Mouse (Mus musculus): ENCODE results near the gene Dnah8. TPM values are rescaled to one million over a fixed set of nuclear protein-coding genes. Genes with fewer than 3 reads are reported as not detected.

Gene Dnah8
- total and polyA plus RNA-seq, 2 experiments from 2014 or later: 3.1 to 4.2 TPM

DNA sequence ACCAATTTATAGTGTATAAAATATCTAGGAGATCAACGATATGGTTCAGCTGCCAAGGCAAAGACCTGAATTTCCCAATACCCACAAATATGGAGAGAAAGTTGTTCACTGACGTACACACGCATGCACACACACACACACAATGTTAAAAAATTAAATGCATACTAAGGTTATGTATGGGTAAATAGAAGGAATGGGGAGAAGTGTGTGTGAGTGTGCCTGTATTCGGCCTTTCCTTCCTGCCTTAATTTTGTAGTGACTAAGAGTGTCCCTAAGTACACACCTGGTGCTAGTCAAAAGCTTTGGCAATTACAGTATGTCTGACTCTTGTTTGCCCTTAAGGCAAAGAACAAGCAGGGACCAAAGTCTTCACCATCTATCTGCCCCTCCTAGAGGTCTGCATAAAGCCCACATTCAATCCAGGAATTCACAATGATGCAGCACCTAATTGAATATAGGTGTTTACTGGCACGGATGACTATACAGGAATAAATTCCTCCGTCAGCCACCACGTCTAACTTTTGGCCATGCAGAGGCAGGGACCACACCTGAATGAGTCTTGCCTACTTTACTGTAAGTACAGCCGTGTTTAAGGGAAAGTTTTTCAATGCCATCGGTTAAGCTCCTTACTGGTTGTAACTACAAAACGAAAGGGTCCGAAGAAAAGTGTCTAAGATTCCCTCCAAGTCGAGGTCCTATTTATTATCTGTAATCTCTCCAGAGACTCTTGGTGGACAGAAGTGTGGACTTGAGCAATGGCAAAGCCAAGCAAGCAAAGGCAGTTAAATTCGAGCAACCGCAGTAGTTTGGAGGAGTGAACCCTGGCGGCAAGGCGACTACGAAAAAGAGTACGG, 12.7 kb upstream of the Dnah8 start:
- Histone ChIP-seq H3K36me3 (ENCODE audit: insufficient read depth, low read length) (no peaks in the 10 kb centered on the region), H3K4me2 (ENCODE audit: low read depth, low read length, poor library complexity, severe bottlenecking) (peak overlapping the region; percentile 74), H3K9me3 (ENCODE audit: low read length) (no peaks in the 10 kb centered on the region), H3K9ac (replicated peaks; ENCODE audit: low read length, poor library complexity, severe bottlenecking) (peak overlapping the region; percentile 70), H3K27ac (ENCODE audit: low read depth, low read length) (peak overlapping the region; percentile 74), H3K4me1 (ENCODE audit: insufficient read depth, low read length) (no peaks in the 10 kb centered on the region), H3K4me3 (ENCODE audit: low read depth, low read length) (peak overlapping the region; percentile 65), H3K27me3 (ENCODE audit: insufficient read depth, low read length) (no peaks in the 10 kb centered on the region)
- WGBS: 24% methylated on average over 18 of the region's 18 CpGs
- TF ChIP-seq CTCF (IDR thresholded peaks at IDR 0.05): no peak
- DNase-seq (ENCODE audit: low spot score) (no peak), ATAC-seq (ENCODE audit: low FRiP score) (no peak)

DNA sequence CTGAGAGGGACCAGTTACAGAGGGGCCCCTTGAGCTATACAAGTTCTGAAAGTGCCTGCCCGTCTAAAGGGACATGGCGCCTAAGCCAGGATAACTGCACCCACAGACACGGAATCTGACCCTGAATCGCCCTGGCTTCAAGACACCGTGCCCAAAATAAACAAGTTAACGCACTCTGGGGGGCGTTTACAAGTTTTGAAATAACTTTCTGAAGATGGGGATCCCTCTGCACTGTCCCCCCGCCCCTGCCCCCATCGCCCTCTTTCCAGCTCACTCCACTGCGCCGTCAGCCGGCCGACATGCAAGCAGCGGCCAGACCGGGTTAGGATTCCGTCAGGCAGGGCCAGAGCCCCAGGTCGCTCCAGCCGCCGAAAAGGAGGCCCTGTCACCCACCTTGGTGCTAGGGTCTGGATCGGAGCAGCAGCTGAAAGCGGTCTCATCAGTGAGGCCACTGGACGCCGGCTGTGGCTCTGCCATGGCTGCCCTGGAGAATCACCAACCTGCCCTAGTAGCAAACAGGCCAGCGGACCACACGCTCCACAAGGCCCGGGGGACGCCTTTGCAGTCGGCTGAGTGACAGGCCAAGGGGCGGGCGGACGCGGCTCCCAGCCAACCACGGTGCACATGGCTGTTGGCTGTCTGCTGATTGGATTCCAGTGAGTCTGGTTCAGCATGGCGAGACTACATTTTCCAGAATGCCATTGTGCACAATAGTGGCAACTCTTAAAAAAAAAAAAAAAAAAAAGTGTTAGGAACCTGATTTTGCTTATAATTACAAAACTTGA, 11.9 kb upstream of the Dnah8 start:
- DNase-seq (ENCODE audit: low spot score): peak; percentile 98
- Histone ChIP-seq H3K27ac (ENCODE audit: low read depth, low read length) (peak overlapping the region; percentile 74), H3K4me3 (ENCODE audit: low read depth, low read length) (peak overlapping the region; percentile 65), H3K9ac (replicated peaks; ENCODE audit: low read length, poor library complexity, severe bottlenecking) (peak overlapping the region; percentile 70), H3K4me2 (ENCODE audit: low read depth, low read length, poor library complexity, severe bottlenecking) (peak overlapping the region; percentile 74), H3K36me3 (ENCODE audit: insufficient read depth, low read length) (no peaks in the 10 kb centered on the region), H3K9me3 (ENCODE audit: low read length) (no peaks in the 10 kb centered on the region), H3K27me3 (ENCODE audit: insufficient read depth, low read length) (no peaks in the 10 kb centered on the region), H3K4me1 (ENCODE audit: insufficient read depth, low read length) (no peaks in the 10 kb centered on the region)
- peak; percentile 46 for TF ChIP-seq CTCF (IDR thresholded peaks at IDR 0.05)
- under 1% methylated on average over 34 of the region's 34 CpGs for WGBS
- ATAC-seq (ENCODE audit: low FRiP score): peak; percentile 100

DNA sequence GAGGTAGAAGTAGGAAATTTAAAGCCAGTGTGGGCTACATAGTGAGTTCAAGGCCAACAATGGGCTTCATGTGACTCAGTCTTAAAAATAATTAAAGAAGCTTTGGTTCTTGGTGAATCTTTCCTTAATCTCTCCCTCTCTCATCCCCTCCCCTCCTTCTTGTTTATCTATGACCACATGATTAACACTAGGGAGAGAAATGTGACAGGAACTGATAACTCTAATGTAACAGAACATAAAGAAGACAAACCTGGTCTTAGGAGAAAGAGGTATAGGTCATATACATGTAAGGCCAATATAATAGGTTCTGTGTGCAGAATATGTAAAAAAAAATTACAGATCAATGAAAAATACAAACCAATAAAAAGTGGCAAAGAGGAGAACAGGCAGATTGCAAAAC, 10.8 kb upstream of the Dnah8 start:
- no peak for TF ChIP-seq CTCF (IDR thresholded peaks at IDR 0.05)
- Histone ChIP-seq H3K9ac (replicated peaks; ENCODE audit: low read length, poor library complexity, severe bottlenecking) (no peak overlapping the region), H3K9me3 (ENCODE audit: low read length) (no peaks in the 10 kb centered on the region), H3K36me3 (ENCODE audit: insufficient read depth, low read length) (no peaks in the 10 kb centered on the region), H3K27me3 (ENCODE audit: insufficient read depth, low read length) (no peaks in the 10 kb centered on the region), H3K4me2 (ENCODE audit: low read depth, low read length, poor library complexity, severe bottlenecking) (no peak overlapping the region), H3K27ac (ENCODE audit: low read depth, low read length) (no peak overlapping the region), H3K4me3 (ENCODE audit: low read depth, low read length) (no peak overlapping the region), H3K4me1 (ENCODE audit: insufficient read depth, low read length) (no peaks in the 10 kb centered on the region)
- ATAC-seq (ENCODE audit: low FRiP score): no peak
- DNase-seq (ENCODE audit: low spot score): no peak

DNA sequence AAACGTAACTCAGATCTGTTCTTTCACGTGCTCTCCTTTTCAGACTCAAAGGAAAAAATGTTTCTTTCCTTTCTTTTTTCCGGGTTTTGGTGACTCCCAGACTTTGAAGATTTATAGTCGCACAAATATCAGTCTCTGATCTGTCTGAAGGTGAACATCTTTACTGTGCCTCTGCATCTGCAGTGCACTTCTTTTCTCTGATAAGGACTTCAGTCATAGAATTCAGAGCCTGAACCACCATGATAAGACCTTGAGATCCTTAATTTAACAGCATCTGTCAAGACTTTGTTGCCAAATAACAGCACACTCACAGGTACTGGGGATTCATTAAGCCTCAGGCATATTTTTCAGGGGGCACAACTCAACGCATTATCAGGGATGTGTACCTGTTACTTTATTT, 8.0 kb upstream of the Dnah8 start:
- no peaks in the 10 kb centered on the region for H3K27me3 ChIP-seq (ENCODE audit: insufficient read depth, low read length)
- H3K9me3 ChIP-seq (ENCODE audit: low read length): no peaks in the 10 kb centered on the region
- H3K4me3 ChIP-seq (ENCODE audit: low read depth, low read length): no peak overlapping the region
- no peak for DNase-seq (ENCODE audit: low spot score)
- no peak for ATAC-seq (ENCODE audit: low FRiP score)
- H3K9ac ChIP-seq (replicated peaks; ENCODE audit: low read length, poor library complexity, severe bottlenecking): no peak overlapping the region
- H3K4me2 ChIP-seq (ENCODE audit: low read depth, low read length, poor library complexity, severe bottlenecking): no peak overlapping the region
- no peak for TF ChIP-seq CTCF (IDR thresholded peaks at IDR 0.05)
- no peaks in the 10 kb centered on the region for H3K36me3 ChIP-seq (ENCODE audit: insufficient read depth, low read length)
- no peak overlapping the region for H3K27ac ChIP-seq (ENCODE audit: low read depth, low read length)
- WGBS: 87% methylated on average over 5 of the region's 5 CpGs
- no peaks in the 10 kb centered on the region for H3K4me1 ChIP-seq (ENCODE audit: insufficient read depth, low read length)

DNA sequence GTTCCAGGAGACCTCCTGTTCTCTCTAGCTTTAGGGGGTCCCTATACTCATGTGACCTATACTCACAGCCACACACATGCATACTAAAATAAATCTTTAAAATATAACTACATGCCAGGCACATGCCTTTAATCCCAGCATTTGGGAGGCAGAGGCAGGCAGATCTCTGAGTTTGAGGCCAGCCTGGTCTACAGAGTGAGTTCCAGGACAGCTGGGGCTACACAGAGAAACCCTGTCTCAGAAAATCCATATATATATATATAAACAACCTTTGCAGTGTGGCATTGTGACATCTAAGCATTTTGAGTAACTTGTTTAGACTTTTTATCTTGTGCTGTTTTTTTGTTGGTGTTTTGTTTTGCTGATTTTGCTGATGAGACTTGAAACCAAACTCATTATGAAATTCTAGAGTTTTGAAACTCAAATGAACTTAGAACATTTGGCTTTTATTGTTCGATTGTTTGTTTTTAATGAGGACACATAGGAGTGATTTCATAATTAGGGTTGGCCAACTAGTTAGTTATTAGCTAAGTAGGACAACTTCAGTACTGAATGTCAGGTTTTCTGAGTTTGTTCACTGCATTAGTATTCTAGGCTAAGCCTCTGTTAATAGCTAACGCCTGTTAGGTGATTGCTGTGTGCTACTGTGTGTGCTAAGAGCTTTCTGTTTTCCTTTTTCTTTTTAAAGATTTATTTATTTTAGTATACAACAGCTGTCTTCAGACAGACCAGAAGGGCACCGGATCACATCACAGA, 5.8 kb upstream of the Dnah8 start:
- no peak overlapping the region for H3K9ac ChIP-seq (replicated peaks; ENCODE audit: low read length, poor library complexity, severe bottlenecking)
- no peak overlapping the region for H3K27ac ChIP-seq (ENCODE audit: low read depth, low read length)
- DNase-seq (ENCODE audit: low spot score) (no peak), ATAC-seq (ENCODE audit: low FRiP score) (no peak)
- 85% methylated on average over 3 of the region's 3 CpGs for WGBS
- no peak overlapping the region for H3K4me3 ChIP-seq (ENCODE audit: low read depth, low read length)
- H3K4me2 ChIP-seq (ENCODE audit: low read depth, low read length, poor library complexity, severe bottlenecking): no peak overlapping the region
- TF ChIP-seq CTCF (IDR thresholded peaks at IDR 0.05): no peak
- H3K4me1 ChIP-seq (ENCODE audit: insufficient read depth, low read length): no peaks in the 10 kb centered on the region
- H3K9me3 ChIP-seq (ENCODE audit: low read length): no peaks in the 10 kb centered on the region
- no peaks in the 10 kb centered on the region for H3K36me3 ChIP-seq (ENCODE audit: insufficient read depth, low read length)
- no peaks in the 10 kb centered on the region for H3K27me3 ChIP-seq (ENCODE audit: insufficient read depth, low read length)

Data from midbrain, postnatal 0 days (tissue).